Mouse (Mus musculus): ENCODE results near the gene Hopx. TPM values are rescaled to one million over a fixed set of nuclear protein-coding genes. Genes with fewer than 3 reads are reported as not detected.

Gene Hopx
- 78.2 TPM for polyA plus RNA-seq (2014; fragmentation: Illumina TruSeq; extraction: RNeasy Lipid Tissue Mini Kit (QIAGEN cat#74804); ENCODE audit: low read depth, low replicate concordance)

GRCm38 (mm10) chr5:77114817-77115731, at the start of gene Hopx:
Gene Hopx (minus strand): TSS chr5:77115121.

Other genes with a start within 250 kb of the Hopx start
- gene Aasdh, start 209.6 kb downstream of the Hopx start, polyA plus RNA-seq (2014; fragmentation: Illumina TruSeq; extraction: RNeasy Lipid Tissue Mini Kit (QIAGEN cat#74804); ENCODE audit: low read depth, low replicate concordance) = 18.8 TPM
- gene Paics, start 163.8 kb downstream of the Hopx start, polyA plus RNA-seq (2014; fragmentation: Illumina TruSeq; extraction: RNeasy Lipid Tissue Mini Kit (QIAGEN cat#74804); ENCODE audit: low read depth, low replicate concordance) = 96.3 TPM
- gene Ppat, start 163.5 kb downstream of the Hopx start, polyA plus RNA-seq (2014; fragmentation: Illumina TruSeq; extraction: RNeasy Lipid Tissue Mini Kit (QIAGEN cat#74804); ENCODE audit: low read depth, low replicate concordance) = 13.2 TPM
- gene Srp72, start 140.4 kb downstream of the Hopx start, polyA plus RNA-seq (2014; fragmentation: Illumina TruSeq; extraction: RNeasy Lipid Tissue Mini Kit (QIAGEN cat#74804); ENCODE audit: low read depth, low replicate concordance) = 87.8 TPM
- 6.9 TPM for gene Arl9, start 111.1 kb downstream of the Hopx start, polyA plus RNA-seq (2014; fragmentation: Illumina TruSeq; extraction: RNeasy Lipid Tissue Mini Kit (QIAGEN cat#74804); ENCODE audit: low read depth, low replicate concordance)
- 4.1 TPM for gene Thegl, start 99.1 kb downstream of the Hopx start, polyA plus RNA-seq (2014; fragmentation: Illumina TruSeq; extraction: RNeasy Lipid Tissue Mini Kit (QIAGEN cat#74804); ENCODE audit: low read depth, low replicate concordance)
- 470 TPM for gene Spink2, start 96.3 kb upstream of the Hopx start, polyA plus RNA-seq (2014; fragmentation: Illumina TruSeq; extraction: RNeasy Lipid Tissue Mini Kit (QIAGEN cat#74804); ENCODE audit: low read depth, low replicate concordance)
- gene Rest, start 150.4 kb upstream of the Hopx start, polyA plus RNA-seq (2014; fragmentation: Illumina TruSeq; extraction: RNeasy Lipid Tissue Mini Kit (QIAGEN cat#74804); ENCODE audit: low read depth, low replicate concordance) = 13.0 TPM
- 12.5 TPM for gene Noa1, start 195.0 kb upstream of the Hopx start, polyA plus RNA-seq (2014; fragmentation: Illumina TruSeq; extraction: RNeasy Lipid Tissue Mini Kit (QIAGEN cat#74804); ENCODE audit: low read depth, low replicate concordance)
- 45.1 TPM for gene Polr2b, start 195.0 kb upstream of the Hopx start, polyA plus RNA-seq (2014; fragmentation: Illumina TruSeq; extraction: RNeasy Lipid Tissue Mini Kit (QIAGEN cat#74804); ENCODE audit: low read depth, low replicate concordance)